Mouse (Mus musculus) G1E (cell line): ENCODE results near the gene Strn4. TPM values are rescaled to one million over a fixed set of nuclear protein-coding genes. Genes with fewer than 3 reads are reported as not detected.

Experiments used
- ATAC-seq: 2 replicates; pipeline ENCODE4 v1.8.0; 2016; ENCODE audit warnings: mild to moderate bottlenecking; ENCODE audit not compliant: insufficient number of reproducible peaks, poor library complexity, low FRiP score, severe bottlenecking; ENCODE audit errors: extremely low read depth
- DNase-seq: peaks from one replicate; pipeline ENCODE4 v3.0.0; 2012; ENCODE audit warnings: low spot score
- H3K27me3 ChIP-seq: 2 replicates; pipeline ENCODE4 v1.6.1; 2012; ENCODE audit warnings: mild to moderate bottlenecking, low read length, inconsistent platforms; ENCODE audit not compliant: insufficient read depth
- H3K36me3 ChIP-seq: replicated peaks from 2 replicates; pipeline ENCODE3; 2012; ENCODE audit warnings: mild to moderate bottlenecking, inconsistent platforms
- H3K4me1 ChIP-seq: 2 replicates; pipeline ENCODE4 v1.6.1; 2012; ENCODE audit warnings: low read depth, low read length, inconsistent platforms, mixed read lengths; ENCODE audit not compliant: insufficient read depth
- H3K4me3 ChIP-seq: 2 replicates; pipeline ENCODE4 v1.5.1; 2012; ENCODE audit warnings: low read depth, mild to moderate bottlenecking, inconsistent platforms, low read length, moderate library complexity, mixed read lengths
- H3K9me3 ChIP-seq: replicated peaks from 2 replicates; pipeline ENCODE4 v1.6.1; 2012; ENCODE audit warnings: inconsistent platforms
- CTCF ChIP-seq: IDR thresholded peaks from 2 replicates; pipeline ENCODE4 v1.5.1; 2012; ENCODE audit warnings: low read depth, low read length, inconsistent platforms, mixed read lengths
- GATA1 ChIP-seq: IDR thresholded peaks from 2 replicates; pipeline ENCODE4 v1.6.1; 2012; ENCODE audit warnings: borderline replicate concordance, low read length, inconsistent platforms, mixed read lengths
- GATA2 ChIP-seq: IDR thresholded peaks from 2 replicates; pipeline ENCODE4 v1.6.1; 2012; ENCODE audit warnings: low read depth, low read length, inconsistent platforms, borderline replicate concordance
- POLR2AphosphoS5 ChIP-seq: IDR thresholded peaks from 2 replicates; pipeline ENCODE4 v1.6.1; 2012; ENCODE audit warnings: low read depth, low read length, inconsistent platforms; ENCODE audit not compliant: insufficient replicate concordance
- TAL1 ChIP-seq: conservative IDR thresholded peaks from 2 replicates; pipeline ENCODE4 v1.6.1; 2012; ENCODE audit warnings: low read depth, low read length, inconsistent platforms, mixed read lengths
- polyA plus RNA-seq: library from polyadenylated mRNA; stranded (reverse); fragments of >175 nt; gene quantifications from 2 replicates; pipeline ENCODE4 v1.2.3, GENCODE M21; 2012
- total RNA-seq, 2 experiments: library from RNA; stranded (forward) in 1 of 2; stranded (reverse) in 1 of 2; fragments of 200-1000 nt in 1 of 2; fragments of >200 nt in 1 of 2; fragmentation: Nextera tagmentation in 1 of 2; gene quantifications; 2 replicates each; pipeline ENCODE4 v1.2.3; 2014 to 2017

Gene Strn4
- total and polyA plus RNA-seq, 3 experiments = 33.8 to 64.4 (median 40.3) TPM

GRCm38 (mm10) chr7:16885905-16886304, 70.2 kb downstream of the Strn4 start:
- Histone ChIP-seq H3K27me3 (peaks cover 30% of the 10 kb centered on the region), H3K36me3 (no peaks in the 10 kb centered on the region), H3K9me3 (peaks cover 24% of the 10 kb centered on the region), H3K4me1 (no peaks in the 10 kb centered on the region), H3K4me3 (peak overlapping the region; percentile 9; the same call in 1 of the 2 replicates)
- no peak for TF ChIP-seq TAL1
- no peak for TF ChIP-seq GATA2
- no peak for TF ChIP-seq POLR2AphosphoS5
- no peak for TF ChIP-seq CTCF
- TF ChIP-seq GATA1 = no peak
- no peak for DNase-seq
- no peak for ATAC-seq

Other genes with a start within 250 kb of the Strn4 start
- gene Arhgap35, start 200.9 kb upstream of the Strn4 start, total RNA-seq (2014; fragmentation: Nextera tagmentation) = 12.2 and 14.4 TPM in 2 replicates
- 7.0 and 8.0 TPM in 2 replicates for gene Arhgap35, start 200.9 kb upstream of the Strn4 start, total RNA-seq (2017)
- 2.3 and 3.5 TPM in 2 replicates for gene Arhgap35, start 200.9 kb upstream of the Strn4 start, polyA plus RNA-seq
- not detected in 2 replicates for gene Ceacam15, start 140.2 kb upstream of the Strn4 start, total RNA-seq (2014; fragmentation: Nextera tagmentation)
- 0.27 TPM in 1 of 2 replicates, not detected in the other for gene Ceacam15, start 140.2 kb upstream of the Strn4 start, total RNA-seq (2017)
- not detected in 2 replicates for gene Ceacam15, start 140.2 kb upstream of the Strn4 start, polyA plus RNA-seq
- gene Ceacam9, start 94.0 kb upstream of the Strn4 start, total RNA-seq (2014; fragmentation: Nextera tagmentation) = not detected in 2 replicates
- 0.06 and 0.49 TPM in 2 replicates for gene Ceacam9, start 94.0 kb upstream of the Strn4 start, total RNA-seq (2017)
- not detected in 2 replicates for gene Ceacam9, start 94.0 kb upstream of the Strn4 start, polyA plus RNA-seq
- 67.8 and 71.1 TPM in 2 replicates for gene Ap2s1, start 77.5 kb upstream of the Strn4 start, total RNA-seq (2014; fragmentation: Nextera tagmentation)
- gene Ap2s1, start 77.5 kb upstream of the Strn4 start, total RNA-seq (2017) = 97.6 and 127 TPM in 2 replicates
- 373 and 405 TPM in 2 replicates for gene Ap2s1, start 77.5 kb upstream of the Strn4 start, polyA plus RNA-seq
- 18.8 and 61.2 TPM in 2 replicates for gene Slc1a5, start 34.5 kb upstream of the Strn4 start, total RNA-seq (2014; fragmentation: Nextera tagmentation)
- gene Slc1a5, start 34.5 kb upstream of the Strn4 start, total RNA-seq (2017) = 5.9 and 7.1 TPM in 2 replicates
- gene Slc1a5, start 34.5 kb upstream of the Strn4 start, polyA plus RNA-seq = 13.9 and 14.7 TPM in 2 replicates
- gene Fkrp, start 843 bp downstream of the Strn4 start, total RNA-seq (2014; fragmentation: Nextera tagmentation) = 12.3 and 18.0 TPM in 2 replicates
- gene Fkrp, start 843 bp downstream of the Strn4 start, total RNA-seq (2017) = 10.5 and 11.3 TPM in 2 replicates
- 30.6 and 32.9 TPM in 2 replicates for gene Fkrp, start 843 bp downstream of the Strn4 start, polyA plus RNA-seq
- 23.6 and 28.7 TPM in 2 replicates for gene Prkd2, start 27.0 kb downstream of the Strn4 start, total RNA-seq (2014; fragmentation: Nextera tagmentation)
- 3.9 and 4.4 TPM in 2 replicates for gene Prkd2, start 27.0 kb downstream of the Strn4 start, total RNA-seq (2017)
- 13.6 and 22.4 TPM in 2 replicates for gene Prkd2, start 27.0 kb downstream of the Strn4 start, polyA plus RNA-seq
- 0.30 TPM in 1 of 2 replicates, not detected in the other for gene Dact3, start 59.4 kb downstream of the Strn4 start, total RNA-seq (2014; fragmentation: Nextera tagmentation)
- 0.05 and 0.12 TPM in 2 replicates for gene Dact3, start 59.4 kb downstream of the Strn4 start, total RNA-seq (2017)
- 0.28 and 0.30 TPM in 2 replicates for gene Dact3, start 59.4 kb downstream of the Strn4 start, polyA plus RNA-seq
- not detected in 2 replicates for gene Gng8, start 75.9 kb downstream of the Strn4 start, total RNA-seq (2014; fragmentation: Nextera tagmentation)
- gene Gng8, start 75.9 kb downstream of the Strn4 start, total RNA-seq (2017) = 0.23 TPM in 1 of 2 replicates, not detected in the other
- not detected in 2 replicates for gene Gng8, start 75.9 kb downstream of the Strn4 start, polyA plus RNA-seq
- gene Ptgir, start 90.6 kb downstream of the Strn4 start, total RNA-seq (2014; fragmentation: Nextera tagmentation) = not detected in 2 replicates
- gene Ptgir, start 90.6 kb downstream of the Strn4 start, total RNA-seq (2017) = 3.1 and 3.5 TPM in 2 replicates
- 0.05 and 0.07 TPM in 2 replicates for gene Ptgir, start 90.6 kb downstream of the Strn4 start, polyA plus RNA-seq
- gene Calm3, start 108.2 kb downstream of the Strn4 start, total RNA-seq (2014; fragmentation: Nextera tagmentation) = 157 and 166 TPM in 2 replicates
- gene Calm3, start 108.2 kb downstream of the Strn4 start, total RNA-seq (2017) = 313 and 344 TPM in 2 replicates
- 792 and 815 TPM in 2 replicates for gene Calm3, start 108.2 kb downstream of the Strn4 start, polyA plus RNA-seq
- gene Pnmal2, start 128.8 kb downstream of the Strn4 start, total RNA-seq (2014; fragmentation: Nextera tagmentation) = not detected in 2 replicates
- gene Pnmal2, start 128.8 kb downstream of the Strn4 start, total RNA-seq (2017) = 0.06 and 0.22 TPM in 2 replicates
- gene Pnmal2, start 128.8 kb downstream of the Strn4 start, polyA plus RNA-seq = not detected in 2 replicates
- not detected in 2 replicates for gene Pnmal1, start 143.8 kb downstream of the Strn4 start, total RNA-seq (2014; fragmentation: Nextera tagmentation)
- gene Pnmal1, start 143.8 kb downstream of the Strn4 start, total RNA-seq (2017) = 0.05 TPM in 1 of 2 replicates, not detected in the other
- gene Pnmal1, start 143.8 kb downstream of the Strn4 start, polyA plus RNA-seq = 0.01 TPM in 1 of 2 replicates, not detected in the other
- gene Gm42372, start 167.2 kb downstream of the Strn4 start, total RNA-seq (2014; fragmentation: Nextera tagmentation) = not detected in 2 replicates
- 0.06 and 0.22 TPM in 2 replicates for gene Gm42372, start 167.2 kb downstream of the Strn4 start, total RNA-seq (2017)
- not detected in 2 replicates for gene Gm42372, start 167.2 kb downstream of the Strn4 start, polyA plus RNA-seq
- 7.1 and 8.2 TPM in 2 replicates for gene Ccdc8, start 176.8 kb downstream of the Strn4 start, total RNA-seq (2014; fragmentation: Nextera tagmentation)
- gene Ccdc8, start 176.8 kb downstream of the Strn4 start, total RNA-seq (2017) = 3.3 and 4.1 TPM in 2 replicates
- 17.6 and 18.6 TPM in 2 replicates for gene Ccdc8, start 176.8 kb downstream of the Strn4 start, polyA plus RNA-seq
- 102 and 112 TPM in 2 replicates for gene Ppp5c, start 212.0 kb downstream of the Strn4 start, total RNA-seq (2014; fragmentation: Nextera tagmentation)
- gene Ppp5c, start 212.0 kb downstream of the Strn4 start, total RNA-seq (2017) = 44.9 and 50.2 TPM in 2 replicates
- 92.9 and 94.1 TPM in 2 replicates for gene Ppp5c, start 212.0 kb downstream of the Strn4 start, polyA plus RNA-seq
- 240 and 246 TPM in 2 replicates for gene Hif3a, start 246.5 kb downstream of the Strn4 start, total RNA-seq (2014; fragmentation: Nextera tagmentation)
- 18.0 and 19.6 TPM in 2 replicates for gene Hif3a, start 246.5 kb downstream of the Strn4 start, total RNA-seq (2017)
- 162 and 183 TPM in 2 replicates for gene Hif3a, start 246.5 kb downstream of the Strn4 start, polyA plus RNA-seq